Mouse (Mus musculus): Measurements from ENCODE around the gene Glrx. TPM values are rescaled to one million over a fixed set of nuclear protein-coding genes. Genes with fewer than 3 reads are reported as not detected.

The Glrx gene
- polyA plus RNA-seq, 1 experiment from 2014 or later = 79.2 TPM

Other genes with a start within 250 kb of the Glrx start
- 14.1 and 15.3 TPM in 2 replicates for gene Ell2, start 133.1 kb upstream of the Glrx start, polyA plus RNA-seq (2015; fragmentation: Nextera tagmentation; extraction: Ambion mirVana)
- 31.1 and 32.6 TPM in 2 replicates for gene Rhobtb3, start 104.1 kb downstream of the Glrx start, polyA plus RNA-seq (2015; fragmentation: Nextera tagmentation; extraction: Ambion mirVana)
- 0.36 and 0.38 TPM in 2 replicates for gene Spata9, start 127.3 kb downstream of the Glrx start, polyA plus RNA-seq (2015; fragmentation: Nextera tagmentation; extraction: Ambion mirVana)
- gene Rfesd, start 178.9 kb downstream of the Glrx start, polyA plus RNA-seq (2015; fragmentation: Nextera tagmentation; extraction: Ambion mirVana) = 18.8 and 20.2 TPM in 2 replicates
- gene Gpr150, start 217.1 kb downstream of the Glrx start, polyA plus RNA-seq (2015; fragmentation: Nextera tagmentation; extraction: Ambion mirVana) = not detected in 2 replicates

Measured in embryonic facial prominence, embryonic 15.5 days (tissue).